Mouse (Mus musculus): ENCODE measurements around the gene Svep1. TPM values are rescaled to one million over a fixed set of nuclear protein-coding genes. Genes with fewer than 3 reads are reported as not detected.

The Svep1 gene
- 1.8 and 3.4 TPM in 2 replicates for polyA plus RNA-seq (2016; fragmentation: Nextera tagmentation; extraction: Ambion mirVana)

GRCm38 (mm10) chr4:58206115-58206945 lies at the start of gene Svep1:
Gene Svep1, minus strand, starts transcription at chr4:58206859.
- no peaks in the 10 kb centered on the region for H3K36me3 ChIP-seq
- H3K4me3 ChIP-seq: peak within 1 kb of the TSS; percentile 68
- H3K27ac ChIP-seq: peak within 1 kb of the TSS; percentile 83
- under 1% methylated on average over 47 of the region's 47 CpGs for WGBS
- H3K27me3 ChIP-seq (ENCODE audit: insufficient read depth, poor library complexity, severe bottlenecking): peaks cover 61% of the 10 kb centered on the region
- H3K9me3 ChIP-seq: no peaks in the 10 kb centered on the region
- DNase-seq (ENCODE audit: low spot score): peak; percentile 83
- peaks cover 15% of the 10 kb centered on the region for H3K4me1 ChIP-seq

GRCm38 (mm10) chr4:58253410-58253809 lies 46.8 kb upstream of the Svep1 start:
- WGBS: 31% methylated on average over 5 of the region's 5 CpGs
- DNase-seq (ENCODE audit: low spot score): no peak
- Histone ChIP-seq H3K27ac (no peak overlapping the region), H3K27me3 (ENCODE audit: insufficient read depth, poor library complexity, severe bottlenecking) (no peaks in the 10 kb centered on the region), H3K4me1 (no peaks in the 10 kb centered on the region), H3K4me3 (no peak overlapping the region), H3K36me3 (no peaks in the 10 kb centered on the region), H3K9me3 (no peaks in the 10 kb centered on the region)

GRCm38 (mm10) chr4:58252381-58252780 lies 45.7 kb upstream of the Svep1 start:
- no peaks in the 10 kb centered on the region for H3K4me1 ChIP-seq
- no peaks in the 10 kb centered on the region for H3K9me3 ChIP-seq
- H3K27me3 ChIP-seq (ENCODE audit: insufficient read depth, poor library complexity, severe bottlenecking): no peaks in the 10 kb centered on the region
- no peak overlapping the region for H3K27ac ChIP-seq
- no peak overlapping the region for H3K4me3 ChIP-seq
- H3K36me3 ChIP-seq: no peaks in the 10 kb centered on the region
- 84% methylated on average over 3 of the region's 3 CpGs for whole genome bisulfite sequencing
- no peak for DNase-seq (ENCODE audit: low spot score)

GRCm38 (mm10) chr4:58245544-58245943 lies 38.9 kb upstream of the Svep1 start:
- DNase-seq (ENCODE audit: low spot score): no peak
- WGBS: 67% methylated on average over 1 of the region's 1 CpGs
- Histone ChIP-seq H3K27me3 (ENCODE audit: insufficient read depth, poor library complexity, severe bottlenecking) (no peaks in the 10 kb centered on the region), H3K4me1 (no peaks in the 10 kb centered on the region), H3K4me3 (no peak overlapping the region), H3K9me3 (no peaks in the 10 kb centered on the region), H3K27ac (no peak overlapping the region), H3K36me3 (no peaks in the 10 kb centered on the region)

GRCm38 (mm10) chr4:58240416-58240815 lies 33.8 kb upstream of the Svep1 start:
- DNase-seq (ENCODE audit: low spot score): no peak
- Histone ChIP-seq H3K9me3 (no peaks in the 10 kb centered on the region), H3K36me3 (no peaks in the 10 kb centered on the region), H3K27ac (no peak overlapping the region), H3K27me3 (ENCODE audit: insufficient read depth, poor library complexity, severe bottlenecking) (no peaks in the 10 kb centered on the region), H3K4me1 (no peaks in the 10 kb centered on the region), H3K4me3 (no peak overlapping the region)
- 81% methylated on average over 7 of the region's 7 CpGs for WGBS

- Histone ChIP-seq H3K36me3 (no peaks in the 10 kb centered on the region), H3K4me3 (no peak overlapping the region), H3K9me3 (no peaks in the 10 kb centered on the region), H3K4me1 (no peaks in the 10 kb centered on the region), H3K27me3 (ENCODE audit: insufficient read depth, poor library complexity, severe bottlenecking) (no peaks in the 10 kb centered on the region), H3K27ac (no peak overlapping the region)
- no peak for DNase-seq (ENCODE audit: low spot score)
- 62% methylated on average over 6 of the region's 6 CpGs for WGBS
These were observed 29.2 kb upstream of the Svep1 start for GRCm38 (mm10) chr4:58235828-58236227.

GRCm38 (mm10) chr4:58223499-58223898 lies 16.8 kb upstream of the Svep1 start:
- Histone ChIP-seq H3K4me3 (no peak overlapping the region), H3K36me3 (no peaks in the 10 kb centered on the region), H3K9me3 (no peaks in the 10 kb centered on the region), H3K4me1 (no peaks in the 10 kb centered on the region), H3K27ac (no peak overlapping the region), H3K27me3 (ENCODE audit: insufficient read depth, poor library complexity, severe bottlenecking) (0 out of 2 replicates have a peak, but pooled peaks cover 3% of the 10 kb centered on the region)
- 89% methylated on average over 2 of the region's 2 CpGs for WGBS
- DNase-seq (ENCODE audit: low spot score): no peak

- WGBS: 23% methylated on average over 6 of the region's 6 CpGs
- Histone ChIP-seq H3K4me1 (peaks cover 13% of the 10 kb centered on the region), H3K36me3 (no peaks in the 10 kb centered on the region), H3K27ac (no peak overlapping the region), H3K4me3 (no peak overlapping the region), H3K27me3 (ENCODE audit: insufficient read depth, poor library complexity, severe bottlenecking) (peaks cover 59% of the 10 kb centered on the region), H3K9me3 (no peaks in the 10 kb centered on the region)
- DNase-seq (ENCODE audit: low spot score): peak; percentile 76
These were observed 4.7 kb upstream of the Svep1 start for GRCm38 (mm10) chr4:58211374-58211773.

GRCm38 (mm10) chr4:58210557-58211090 lies 4.0 kb upstream of the Svep1 start:
- no peak overlapping the region for H3K4me3 ChIP-seq
- H3K4me1 ChIP-seq: peaks cover 17% of the 10 kb centered on the region
- no peaks in the 10 kb centered on the region for H3K36me3 ChIP-seq
- peaks cover 61% of the 10 kb centered on the region for H3K27me3 ChIP-seq (ENCODE audit: insufficient read depth, poor library complexity, severe bottlenecking)
- H3K9me3 ChIP-seq: no peaks in the 10 kb centered on the region
- no peak for DNase-seq (ENCODE audit: low spot score)
- whole genome bisulfite sequencing: 41% methylated on average over 5 of the region's 5 CpGs
- no peak overlapping the region for H3K27ac ChIP-seq

GRCm38 (mm10) chr4:58205750-58206114 lies 927 bp downstream of the Svep1 start:
- peak overlapping the region; percentile 83 for H3K27ac ChIP-seq
- peaks cover 13% of the 10 kb centered on the region for H3K4me1 ChIP-seq
- H3K4me3 ChIP-seq: peak overlapping the region; percentile 68
- DNase-seq (ENCODE audit: low spot score): no peak
- under 1% methylated on average over 31 of the region's 31 CpGs for WGBS
- no peaks in the 10 kb centered on the region for H3K9me3 ChIP-seq
- peaks cover 61% of the 10 kb centered on the region for H3K27me3 ChIP-seq (ENCODE audit: insufficient read depth, poor library complexity, severe bottlenecking)
- H3K36me3 ChIP-seq: no peaks in the 10 kb centered on the region

- Histone ChIP-seq H3K4me1 (peaks cover 9% of the 10 kb centered on the region), H3K36me3 (no peaks in the 10 kb centered on the region), H3K4me3 (no peak overlapping the region), H3K9me3 (no peaks in the 10 kb centered on the region), H3K27ac (no peak overlapping the region), H3K27me3 (ENCODE audit: insufficient read depth, poor library complexity, severe bottlenecking) (peaks cover 22% of the 10 kb centered on the region)
- DNase-seq (ENCODE audit: low spot score): no peak
- WGBS: 82% methylated on average over 2 of the region's 2 CpGs
These were observed 5.0 kb downstream of the Svep1 start for GRCm38 (mm10) chr4:58201703-58202102.

GRCm38 (mm10) chr4:58200826-58201225 lies 5.8 kb downstream of the Svep1 start:
- Histone ChIP-seq H3K27me3 (ENCODE audit: insufficient read depth, poor library complexity, severe bottlenecking) (peaks cover 18% of the 10 kb centered on the region), H3K4me1 (peaks cover 4% of the 10 kb centered on the region), H3K4me3 (no peak overlapping the region), H3K9me3 (no peaks in the 10 kb centered on the region), H3K36me3 (no peaks in the 10 kb centered on the region), H3K27ac (no peak overlapping the region)
- WGBS: 70% methylated on average over 4 of the region's 4 CpGs
- DNase-seq (ENCODE audit: low spot score): no peak

- no peak overlapping the region for H3K4me3 ChIP-seq
These were observed 9.4 kb downstream of the Svep1 start for GRCm38 (mm10) chr4:58197230-58197629.

More at GRCm38 (mm10) chr4:58197230-58197629, 9.4 kb downstream of the Svep1 start:
- no peak for DNase-seq (ENCODE audit: low spot score)
- 82% methylated on average over 4 of the region's 4 CpGs for WGBS
- no peak overlapping the region for H3K27ac ChIP-seq
- no peaks in the 10 kb centered on the region for H3K36me3 ChIP-seq
- H3K9me3 ChIP-seq: no peaks in the 10 kb centered on the region
- H3K27me3 ChIP-seq (ENCODE audit: insufficient read depth, poor library complexity, severe bottlenecking): no peaks in the 10 kb centered on the region
- no peaks in the 10 kb centered on the region for H3K4me1 ChIP-seq

Measured in heart, embryonic 10.5 days (tissue).